Mouse (Mus musculus): Measurements from ENCODE around the gene Meis1.

Gene Meis1

GRCm38 (mm10) chr11:18878016-18878415 is 140.8 kb downstream of the Meis1 start:
- in situ Hi-C loops (cut with MboI, MseI) = loop anchor here (5.0 kb wide), 1 partner anchor 134 kb away; no protein-coding TSS in a partner anchor

DNA sequence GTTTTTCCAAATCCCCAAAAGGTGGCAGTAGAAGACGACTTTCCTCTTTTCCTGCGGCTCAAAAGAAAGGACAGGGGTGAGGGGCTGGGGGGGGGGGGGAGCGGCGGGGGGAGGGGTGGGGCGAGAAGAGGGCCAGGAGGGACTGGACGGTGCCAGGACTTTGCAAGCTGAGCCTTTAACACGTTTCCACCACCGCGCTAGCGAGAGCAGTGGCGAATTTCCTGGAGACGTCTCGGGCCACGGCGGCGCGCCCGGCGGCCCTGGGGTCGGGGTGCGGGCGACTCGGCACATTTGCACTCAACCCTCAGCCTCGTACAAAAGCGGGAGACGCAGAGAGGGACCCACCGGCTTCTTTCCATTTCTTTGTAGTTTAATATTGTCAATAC is 141.2 kb downstream of the Meis1 start:
- in situ Hi-C loops (cut with MboI, MseI) = loop anchor here (5.0 kb wide), 1 partner anchor 135 kb away; no protein-coding TSS in a partner anchor

- in situ Hi-C loops (cut with MboI, MseI) = loop anchor here (5.0 kb wide), 1 partner anchor 135 kb away; no protein-coding TSS in a partner anchor
Observed at GRCm38 (mm10) chr11:18876886-18877625, 141.7 kb downstream of the Meis1 start.

DNA sequence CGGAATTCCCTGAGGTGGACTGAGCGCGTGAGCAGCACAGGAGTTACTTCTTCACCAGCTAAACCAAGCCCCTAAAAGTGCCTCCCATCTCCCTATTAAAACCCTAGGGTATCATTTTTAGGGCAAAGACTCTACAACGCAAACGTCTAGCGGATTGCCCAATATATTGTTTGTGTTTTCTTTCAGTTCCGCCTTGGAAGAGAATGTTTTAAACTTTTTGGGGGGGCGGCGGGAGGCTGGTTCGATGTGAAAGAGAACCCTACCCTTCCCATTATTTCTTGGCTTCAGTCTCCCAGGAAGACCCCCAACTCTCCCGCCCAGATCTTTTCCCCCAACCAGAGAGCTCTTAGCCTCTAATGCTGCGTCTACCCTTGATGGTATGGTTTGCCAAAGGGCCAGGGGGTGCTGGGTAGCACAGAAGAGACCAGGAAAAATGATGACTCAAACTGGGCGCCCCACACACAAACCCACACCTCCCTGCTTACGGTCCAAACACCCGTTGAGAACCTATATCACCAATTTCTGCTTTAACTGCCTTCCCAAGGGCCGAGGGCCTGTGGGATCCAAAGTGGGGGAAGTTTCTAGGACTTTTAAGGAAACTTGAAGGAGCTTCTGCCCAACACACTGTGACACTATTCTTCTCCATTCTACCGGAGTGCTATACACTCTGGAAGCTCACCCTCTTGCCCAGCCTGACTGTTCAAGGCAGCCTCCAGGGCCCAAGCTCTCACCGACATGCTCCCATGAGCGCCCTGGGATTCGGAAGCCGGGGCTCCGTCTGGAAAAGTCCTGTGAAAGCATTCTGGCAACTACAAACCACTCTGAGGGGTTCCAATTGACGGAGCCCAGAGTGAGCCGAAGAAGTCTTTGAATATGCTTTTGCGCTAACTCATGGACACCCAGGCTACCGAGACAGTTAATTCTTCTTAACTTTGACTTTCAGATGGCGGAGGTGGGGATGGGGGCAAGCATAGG is 142.6 kb downstream of the Meis1 start:
- in situ Hi-C loops (cut with MboI, MseI) = loop anchor here (5.0 kb wide), 1 partner anchor 136 kb away; no protein-coding TSS in a partner anchor

DNA sequence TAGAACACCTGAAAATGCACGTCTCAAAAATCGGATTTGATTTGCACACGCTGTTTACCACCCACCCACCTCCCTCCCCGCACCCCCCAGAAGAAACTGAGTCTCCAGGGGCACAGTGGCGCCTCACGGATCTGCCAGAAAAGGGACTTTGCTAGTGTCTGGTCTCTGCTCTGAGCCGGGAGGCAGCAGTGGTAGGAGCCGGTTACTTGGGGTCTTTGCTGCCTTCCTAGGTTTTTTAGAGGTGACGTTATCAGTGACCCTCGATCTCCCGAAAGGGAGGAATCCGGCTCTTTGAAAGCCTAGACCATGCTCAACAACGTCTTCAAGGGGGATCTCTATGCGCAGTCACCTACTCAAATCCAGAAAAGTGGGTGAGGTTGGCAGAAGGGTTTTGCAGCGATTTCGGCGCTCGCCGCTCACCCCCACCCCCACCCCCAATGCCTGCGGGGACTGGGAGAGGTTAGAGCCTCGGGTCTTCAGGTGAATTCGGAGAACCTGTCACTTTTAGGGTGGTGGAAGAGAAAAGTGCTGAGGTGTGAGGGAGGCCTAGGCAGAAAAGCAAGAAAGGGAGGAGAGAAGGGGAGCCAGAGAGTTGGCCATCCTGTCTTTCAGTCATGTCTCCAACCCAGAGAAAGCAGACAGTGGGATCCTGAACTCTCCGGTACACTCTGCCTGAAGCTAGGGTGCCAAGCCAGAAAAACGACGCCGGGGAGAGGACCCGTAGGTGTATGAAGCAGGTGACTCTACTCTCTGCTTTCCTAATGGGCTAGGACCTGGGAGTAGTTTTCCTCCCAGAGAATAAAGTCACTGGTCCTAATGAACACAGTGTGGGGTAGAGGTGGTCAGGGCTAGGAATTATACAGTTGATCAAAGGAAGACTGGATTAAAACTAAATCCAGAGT is 143.5 kb downstream of the Meis1 start:
- in situ Hi-C loops (cut with MboI, MseI) = loop anchor here (5.0 kb wide), 1 partner anchor 137 kb away; no protein-coding TSS in a partner anchor

DNA sequence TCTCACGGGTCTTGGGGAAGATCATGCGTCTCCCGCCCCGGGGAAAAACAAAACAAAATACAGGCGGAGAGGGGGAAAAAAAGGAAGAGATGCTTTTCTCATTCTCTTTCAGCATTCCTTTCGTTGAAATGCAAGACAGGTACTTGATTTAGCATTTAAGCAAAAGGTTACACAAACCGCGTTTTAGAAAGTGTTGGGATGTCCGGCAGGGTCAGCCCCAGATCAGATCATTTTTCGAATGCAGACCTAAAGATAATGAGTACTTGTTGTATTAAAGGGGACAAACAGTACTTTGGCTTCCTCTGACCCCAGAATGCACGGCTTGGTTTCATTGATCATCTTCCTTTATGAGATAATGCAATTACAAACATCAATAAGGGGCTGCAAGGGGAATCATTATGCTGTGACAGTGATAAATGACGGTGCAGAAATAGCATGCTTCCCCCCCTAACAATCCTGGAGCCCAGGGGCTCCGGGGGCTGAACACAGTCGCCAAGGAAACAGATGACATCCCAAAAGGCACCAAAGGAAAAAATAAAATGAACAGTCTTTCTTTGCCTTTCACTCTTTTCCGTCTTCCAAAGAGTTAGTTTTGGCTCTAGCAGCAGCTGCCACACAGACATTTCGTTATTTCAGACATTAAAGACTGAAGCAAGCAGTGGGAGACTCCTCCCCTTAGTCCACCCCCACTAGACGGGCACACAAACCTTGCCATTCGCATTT is 144.3 kb downstream of the Meis1 start:
- in situ Hi-C loops (cut with MboI, MseI) = no loop called here

- in situ Hi-C loops (cut with MboI, MseI) = no loop called here
Observed at GRCm38 (mm10) chr11:18873451-18874277, 145.1 kb downstream of the Meis1 start.

GRCm38 (mm10) chr11:18872793-18873192 is 146.0 kb downstream of the Meis1 start:
- in situ Hi-C loops (cut with MboI, MseI) = no loop called here

DNA sequence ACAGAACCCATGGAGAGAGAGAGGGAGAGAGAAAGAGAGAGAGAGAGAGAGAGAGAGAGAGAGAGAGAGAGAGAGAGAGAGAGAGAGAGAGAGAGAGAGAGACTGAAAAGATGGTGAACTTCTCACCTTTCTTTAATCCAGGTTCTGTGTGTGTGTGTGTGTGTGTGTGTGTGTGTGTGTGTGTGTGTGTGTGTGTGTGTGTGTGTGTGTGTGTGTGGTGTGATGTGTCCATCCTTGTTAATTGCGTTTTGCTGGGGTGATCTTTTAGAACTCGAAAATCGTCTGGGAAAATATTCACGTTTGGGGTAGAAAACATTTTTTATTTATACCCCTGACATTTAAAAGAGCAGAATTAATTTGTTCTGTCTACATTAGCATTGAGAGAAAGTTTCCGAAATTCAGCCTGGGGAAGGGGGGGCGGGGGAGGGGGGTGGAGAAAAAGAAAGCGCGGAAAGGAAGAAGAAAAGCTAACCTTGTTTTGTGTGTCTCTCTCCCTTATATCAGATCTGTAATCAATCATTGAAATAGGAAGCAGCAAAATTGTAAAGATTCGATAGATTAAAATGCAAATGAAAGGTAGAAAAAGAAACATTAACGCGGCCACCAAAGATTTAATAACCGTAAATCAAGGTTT is 146.6 kb downstream of the Meis1 start:
- in situ Hi-C loops (cut with MboI, MseI) = no loop called here

GRCm38 (mm10) chr11:18871170-18872081 is 147.4 kb downstream of the Meis1 start:
- in situ Hi-C loops (cut with MboI, MseI) = no loop called here

- in situ Hi-C loops (cut with MboI, MseI) = no loop called here
Observed at GRCm38 (mm10) chr11:18870121-18870931, 148.5 kb downstream of the Meis1 start.

DNA sequence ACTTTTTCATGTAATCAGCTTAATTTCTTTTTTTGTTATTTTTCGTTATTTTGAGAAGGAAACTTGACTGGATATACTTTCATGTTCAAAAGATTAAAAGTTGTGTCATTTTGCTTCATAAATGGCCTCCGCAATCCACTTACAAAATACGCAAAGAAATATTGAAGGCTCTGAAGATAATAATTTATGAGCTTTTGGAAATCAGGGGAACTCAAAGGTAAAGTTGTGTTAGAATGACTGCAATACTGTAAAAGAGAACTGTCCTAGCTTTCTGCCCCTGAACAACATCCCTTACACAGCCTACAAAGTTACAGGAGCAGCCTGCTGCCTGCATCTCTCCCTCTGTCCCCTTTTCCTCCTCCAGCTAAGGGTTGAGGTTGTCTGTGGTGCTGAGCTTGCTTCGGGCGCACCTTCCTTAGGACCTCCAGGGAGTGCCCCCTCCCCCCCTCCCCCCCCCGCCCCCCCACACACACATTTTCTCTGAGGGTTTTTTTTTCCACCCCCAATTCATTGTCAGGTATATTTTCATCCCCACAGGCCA is 149.3 kb downstream of the Meis1 start:
- in situ Hi-C loops (cut with MboI, MseI) = no loop called here

DNA sequence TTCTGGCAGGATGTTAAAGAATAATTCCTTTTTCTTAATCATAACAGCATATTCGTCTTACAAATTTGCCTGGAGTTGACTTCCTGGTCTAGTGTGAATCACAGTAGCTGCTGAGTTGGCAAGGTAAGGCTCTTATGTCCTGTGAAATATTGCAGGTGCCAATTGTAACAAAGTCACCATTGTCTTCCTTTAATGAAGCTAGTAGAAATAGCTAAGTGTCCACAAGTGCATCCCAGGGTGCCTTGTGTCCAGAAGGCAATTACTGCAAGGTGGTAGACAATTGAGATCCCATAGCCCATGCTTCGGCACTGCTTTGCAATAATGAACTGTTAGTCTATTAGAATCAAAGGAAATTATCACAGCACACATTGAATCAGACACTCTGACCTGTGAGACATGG is 151.1 kb downstream of the Meis1 start:
- in situ Hi-C loops (cut with MboI, MseI) = no loop called here

DNA sequence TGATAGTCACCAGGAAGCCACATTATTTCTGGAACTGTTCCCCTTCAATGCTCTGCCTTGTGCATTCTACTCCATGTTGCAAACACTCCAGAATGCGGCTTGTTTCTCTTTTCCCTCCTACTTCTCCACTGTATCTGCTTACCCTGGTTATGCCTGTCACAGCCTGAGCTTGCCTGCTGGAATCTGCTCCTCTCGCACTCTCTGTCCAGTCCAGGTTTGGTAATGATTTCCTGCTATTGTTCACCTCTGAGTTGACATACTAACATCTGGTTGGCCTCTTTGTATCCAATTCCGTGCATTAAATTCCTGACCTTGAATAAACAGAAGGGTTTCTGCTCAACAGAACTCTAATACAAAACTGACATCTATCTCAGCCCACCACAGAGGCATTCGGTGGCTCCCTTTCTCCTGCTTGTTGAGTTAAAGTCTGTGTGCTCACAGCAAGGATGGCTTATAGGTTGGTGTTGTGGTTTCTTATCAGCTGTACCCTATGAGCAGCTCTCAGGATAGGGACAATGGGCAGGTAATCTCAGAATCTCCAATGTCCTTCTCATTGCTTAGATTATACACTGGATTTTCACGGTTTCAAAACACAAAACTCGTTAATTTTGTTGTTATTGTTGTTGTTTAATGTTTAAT is 152.5 kb downstream of the Meis1 start:
- in situ Hi-C loops (cut with MboI, MseI) = no loop called here

DNA sequence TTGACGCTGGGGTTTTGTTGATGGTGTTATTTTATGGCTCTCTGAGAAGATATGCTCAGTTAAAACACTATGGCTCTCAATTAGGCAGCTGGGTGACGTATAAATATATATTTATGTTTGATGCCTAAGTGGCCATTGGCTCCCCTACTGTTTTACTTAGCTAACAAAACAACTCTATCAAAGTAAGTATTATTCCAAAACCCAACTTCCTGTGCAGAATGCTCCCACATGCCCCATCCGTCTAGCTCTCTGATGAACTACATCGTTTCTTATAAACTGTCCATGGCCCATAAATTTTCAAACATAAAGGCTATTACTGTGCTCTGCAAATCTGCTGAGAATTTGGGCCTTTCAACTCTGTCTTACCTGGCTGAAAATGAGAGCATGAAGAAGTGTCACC is 168.0 kb downstream of the Meis1 start:
- in situ Hi-C loops (cut with MboI, MseI) = no loop called here

- in situ Hi-C loops (cut with MboI, MseI) = no loop called here
Observed at GRCm38 (mm10) chr11:18847650-18848049, 171.1 kb downstream of the Meis1 start.

- in situ Hi-C loops (cut with MboI, MseI) = no loop called here
Observed at GRCm38 (mm10) chr11:18846472-18846871, 172.3 kb downstream of the Meis1 start.

All from regulatory T cell (primary cell).